Mouse (Mus musculus): ENCODE results near the gene Zeb2.

The Zeb2 gene

DNA sequence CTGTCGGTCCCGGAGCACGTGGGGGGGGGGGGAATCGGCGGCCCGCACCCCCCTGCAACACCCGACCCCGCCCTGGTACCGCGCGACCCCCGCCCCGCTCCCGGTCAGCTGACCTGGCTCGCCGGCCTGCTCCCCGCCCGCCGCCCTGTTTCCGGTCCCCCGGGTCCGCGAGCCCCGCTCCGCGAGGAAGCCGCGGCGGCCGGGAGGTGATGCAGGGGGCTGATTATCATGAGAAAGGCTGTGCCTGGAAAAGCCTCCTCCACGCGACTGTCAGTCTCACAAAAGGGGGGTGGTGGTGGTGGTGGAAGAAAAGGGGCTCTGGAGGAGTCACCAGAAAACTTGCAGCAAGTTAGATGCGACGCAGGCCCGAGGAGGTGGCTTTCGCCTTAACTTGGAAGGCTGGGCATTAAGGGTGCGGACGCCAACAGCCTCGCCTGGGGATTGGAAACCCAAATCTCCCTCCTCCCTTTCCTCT, at the start of gene Zeb2:
Zeb2 (minus strand) TSS at position 309 of the 475 bp plus-strand sequence.
- DNase-seq (ENCODE audit: low read depth, low spot score) = no peak

DNA sequence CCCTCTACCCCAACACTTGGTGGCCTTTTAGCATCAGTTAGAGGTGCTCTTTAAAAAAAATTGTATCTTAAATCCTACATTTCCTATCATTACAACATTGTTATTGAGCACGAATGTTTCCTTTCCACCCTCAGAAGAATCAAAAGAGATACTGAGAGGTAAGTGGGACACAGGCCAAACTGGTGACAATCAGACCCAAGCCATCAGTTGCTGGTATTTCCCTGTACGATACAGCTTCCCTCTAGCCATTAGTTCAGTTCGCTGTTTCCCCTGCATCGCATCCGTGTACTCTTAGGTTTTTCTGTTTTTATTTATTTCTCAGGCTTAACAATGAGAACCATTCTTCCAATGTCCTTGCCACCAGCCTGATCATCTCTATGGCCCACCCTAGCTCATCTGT, 41.6 kb upstream of the Zeb2 start:
- no peak for DNase-seq (ENCODE audit: low read depth, low spot score)

DNA sequence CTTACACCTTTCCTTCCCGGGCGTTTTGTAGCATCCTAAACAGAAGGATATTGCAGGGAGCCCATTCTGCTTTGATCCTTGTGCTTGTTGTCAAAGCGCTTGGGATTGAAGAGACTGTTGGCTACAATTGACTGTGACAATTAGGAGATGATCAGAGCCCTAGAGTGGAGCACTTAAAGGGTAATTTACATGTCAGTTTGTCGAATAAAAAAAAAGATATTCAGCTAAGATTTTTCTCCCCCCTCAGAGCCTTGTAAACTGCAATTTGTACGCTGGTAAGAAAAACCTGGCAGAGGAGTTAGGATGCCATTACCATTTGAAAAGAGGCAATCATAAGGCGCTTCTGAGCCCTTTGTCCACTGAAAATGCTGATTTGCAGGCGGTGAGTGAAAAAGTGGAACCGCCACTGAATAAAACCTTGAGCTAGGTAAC, 41.2 kb upstream of the Zeb2 start:
- DNase-seq (ENCODE audit: low read depth, low spot score) = no peak

DNA sequence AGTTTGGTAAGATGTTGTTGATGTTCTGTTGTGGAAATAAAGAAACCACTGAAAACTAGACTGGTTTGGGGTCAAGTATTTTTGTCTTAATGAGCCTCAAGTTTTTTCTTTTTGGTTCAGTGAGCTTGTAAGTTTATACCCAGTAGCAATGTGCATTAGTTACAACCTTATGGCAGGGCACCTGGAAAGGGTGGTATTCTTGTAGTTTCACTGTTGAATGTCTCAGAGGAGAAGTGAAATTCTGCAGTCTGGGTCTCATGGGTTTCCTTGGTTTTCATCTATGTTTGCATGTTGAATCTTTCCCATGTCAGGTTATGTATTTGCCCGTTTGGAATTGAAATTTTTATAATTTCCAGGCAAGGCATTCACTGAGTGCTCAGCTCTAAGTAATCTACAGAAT, 36.1 kb upstream of the Zeb2 start:
- no peak for DNase-seq (ENCODE audit: low read depth, low spot score)

DNA sequence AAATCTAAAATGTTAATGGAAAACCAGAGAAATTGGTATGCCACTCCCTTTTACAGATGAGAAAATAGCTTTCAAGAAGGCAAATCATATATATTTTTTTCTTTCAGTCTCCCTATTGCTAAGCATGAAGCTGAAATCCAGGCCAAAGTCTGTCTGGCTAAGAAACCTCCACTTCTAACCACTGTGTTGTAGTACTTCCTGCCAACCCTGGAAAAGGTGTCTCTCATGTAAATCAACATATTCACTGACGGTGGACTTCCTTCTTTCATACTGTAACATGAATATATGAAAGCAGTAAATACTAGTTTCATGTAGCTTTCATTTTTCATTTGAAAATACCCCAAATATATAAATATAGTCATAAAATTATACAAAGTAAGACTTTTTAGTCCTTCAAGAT, 26.0 kb upstream of the Zeb2 start:
- DNase-seq (ENCODE audit: low read depth, low spot score) = no peak

DNA sequence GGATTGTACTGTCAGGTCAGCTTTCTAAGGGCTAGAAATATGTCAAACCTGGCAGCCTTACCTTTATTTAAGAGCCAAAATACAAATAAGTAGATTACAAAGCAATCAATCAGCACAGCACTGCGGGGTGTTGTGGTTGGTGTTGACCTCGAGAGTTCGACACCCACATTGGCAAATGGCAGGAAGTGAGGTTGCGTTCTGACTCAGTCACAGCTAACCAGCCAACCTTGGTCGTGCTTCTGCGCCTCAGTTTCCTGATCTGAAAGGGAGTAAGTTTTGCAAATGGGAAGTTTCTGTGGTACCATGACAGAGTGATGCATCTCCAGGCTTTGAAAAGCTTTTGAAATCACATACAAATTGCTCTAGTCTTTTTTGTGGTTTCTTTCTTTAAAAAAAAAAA, 21.7 kb upstream of the Zeb2 start:
- DNase-seq (ENCODE audit: low read depth, low spot score) = no peak

DNA sequence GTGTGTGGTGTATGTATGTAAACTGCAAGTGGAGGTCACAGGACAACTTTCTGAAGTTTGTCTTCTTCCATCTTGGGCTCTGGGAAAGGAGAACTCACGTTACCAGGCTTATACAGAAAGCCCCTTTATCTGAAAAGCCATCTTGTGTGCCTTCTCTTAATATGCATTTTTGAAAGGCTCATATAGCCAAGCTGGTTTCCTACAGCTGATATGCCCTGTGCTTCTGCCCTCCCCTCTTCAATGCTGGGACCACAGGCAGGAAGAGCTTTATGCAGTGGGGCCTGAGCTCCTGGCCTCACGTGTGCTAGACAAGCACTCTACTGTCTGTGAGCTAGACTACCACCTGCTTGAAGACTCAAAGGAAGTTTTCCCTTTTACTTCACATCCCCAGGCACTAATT, 19.6 kb upstream of the Zeb2 start:
- no peak for DNase-seq (ENCODE audit: low read depth, low spot score)

DNA sequence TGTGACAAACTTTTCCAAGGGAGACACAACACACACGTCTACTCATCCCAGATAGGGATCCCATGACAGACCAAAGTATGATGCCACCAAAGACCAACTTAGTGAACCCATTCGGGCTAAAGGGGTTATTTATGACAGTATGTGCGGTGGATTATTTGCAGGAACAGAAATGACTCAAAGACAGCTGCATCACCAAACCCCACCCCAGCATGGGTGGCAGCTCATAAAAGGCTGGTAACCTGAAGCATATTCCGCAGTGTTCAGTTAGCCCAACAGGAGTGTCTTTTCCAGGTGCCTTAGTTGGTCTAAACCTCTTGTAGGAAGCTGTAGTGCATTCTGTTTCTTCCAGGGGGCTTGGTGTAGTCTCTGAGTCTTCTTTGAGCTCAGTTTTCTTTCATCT, 16.0 kb upstream of the Zeb2 start:
- DNase-seq (ENCODE audit: low read depth, low spot score) = no peak

DNA sequence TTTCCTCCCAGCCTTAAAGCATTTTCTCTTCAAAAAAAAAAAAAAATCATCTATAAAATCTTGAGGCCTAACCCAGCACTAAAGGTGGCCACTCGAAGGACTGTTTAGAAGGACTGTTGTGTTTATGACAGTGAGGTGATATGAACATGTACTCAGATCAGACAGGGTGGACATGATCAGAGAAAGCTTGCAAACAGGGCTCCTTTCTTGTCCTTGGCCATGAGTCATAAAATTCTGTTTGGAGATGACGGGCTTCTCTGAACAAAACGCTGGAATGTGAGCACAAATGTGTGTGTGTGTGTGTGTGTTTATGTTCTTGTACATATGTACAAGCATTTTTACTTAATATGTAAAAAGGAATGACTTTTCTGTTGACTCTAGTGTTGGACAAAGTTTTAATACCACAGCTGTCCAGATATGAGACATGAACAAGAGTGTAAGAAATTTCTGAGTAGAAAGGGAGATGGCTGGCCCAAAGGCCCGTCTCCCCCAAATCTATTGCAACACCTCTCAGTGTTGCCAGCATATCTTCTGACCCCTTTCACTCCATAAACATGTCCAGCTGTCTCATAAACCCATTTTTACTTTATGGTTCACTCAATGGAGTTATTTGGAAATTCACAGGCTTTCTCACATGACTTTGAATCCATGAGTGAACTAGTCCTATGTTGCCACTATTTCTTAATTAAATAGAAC, 13.4 kb upstream of the Zeb2 start:
- DNase-seq (ENCODE audit: low read depth, low spot score) = no peak

DNA sequence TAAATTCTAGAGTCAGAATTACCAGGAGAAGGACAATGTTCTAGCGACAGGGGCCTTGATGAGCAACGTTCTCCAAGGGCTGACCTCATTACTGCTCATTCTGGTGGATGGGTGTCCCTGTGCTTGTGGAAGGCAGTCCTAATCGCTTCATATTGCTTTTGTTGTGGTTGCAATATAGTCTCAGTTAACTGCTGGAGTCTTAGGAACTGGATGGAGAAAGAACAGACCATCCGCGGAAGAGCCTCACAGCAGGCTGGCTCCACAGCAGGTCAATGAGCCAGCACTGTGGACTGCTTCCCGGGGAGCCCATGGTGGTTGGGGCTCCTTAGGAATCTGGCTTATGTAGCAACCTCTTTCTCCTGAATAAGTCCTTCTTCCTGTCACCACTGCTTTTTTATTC, 12.4 kb upstream of the Zeb2 start:
- DNase-seq (ENCODE audit: low read depth, low spot score) = no peak

DNA sequence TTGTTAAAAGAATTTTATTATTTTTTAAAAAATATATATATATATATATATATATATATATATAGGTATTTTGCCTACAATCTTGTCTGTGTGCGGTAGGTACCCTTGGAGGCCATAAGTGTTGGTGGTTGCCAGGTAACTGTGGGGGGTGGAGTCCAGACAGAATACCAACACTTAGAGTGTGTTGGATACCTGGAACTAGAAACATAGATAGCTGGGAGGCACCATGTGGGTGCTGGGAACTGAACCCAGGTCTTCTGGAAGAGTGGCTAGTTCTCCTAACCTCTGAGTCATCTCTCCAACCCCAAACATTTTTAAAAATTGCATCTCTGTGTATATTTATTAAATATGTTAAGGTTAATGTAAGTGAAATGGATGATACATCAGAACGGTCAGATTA, 11.5 kb upstream of the Zeb2 start:
- no peak for DNase-seq (ENCODE audit: low read depth, low spot score)

DNA sequence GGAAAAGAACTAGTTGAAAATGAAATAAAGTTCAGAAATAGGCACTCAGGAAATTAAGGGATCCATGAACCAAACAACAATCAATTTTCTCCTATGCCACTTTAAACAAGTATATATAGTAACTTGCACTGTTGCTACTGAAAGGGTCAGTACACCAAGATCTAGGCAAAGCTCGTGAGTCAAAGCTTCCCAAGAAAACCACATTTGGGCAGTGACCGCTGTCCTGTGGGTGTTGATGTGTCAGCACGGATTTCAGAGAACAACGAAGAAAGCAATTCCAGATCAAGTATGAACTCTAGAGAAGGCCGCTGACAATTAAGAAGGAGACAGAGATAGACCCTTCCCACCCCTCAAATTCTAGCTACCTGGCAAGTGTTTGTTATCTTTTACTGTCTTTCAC, 9.2 kb upstream of the Zeb2 start:
- no peak for DNase-seq (ENCODE audit: low read depth, low spot score)

DNA sequence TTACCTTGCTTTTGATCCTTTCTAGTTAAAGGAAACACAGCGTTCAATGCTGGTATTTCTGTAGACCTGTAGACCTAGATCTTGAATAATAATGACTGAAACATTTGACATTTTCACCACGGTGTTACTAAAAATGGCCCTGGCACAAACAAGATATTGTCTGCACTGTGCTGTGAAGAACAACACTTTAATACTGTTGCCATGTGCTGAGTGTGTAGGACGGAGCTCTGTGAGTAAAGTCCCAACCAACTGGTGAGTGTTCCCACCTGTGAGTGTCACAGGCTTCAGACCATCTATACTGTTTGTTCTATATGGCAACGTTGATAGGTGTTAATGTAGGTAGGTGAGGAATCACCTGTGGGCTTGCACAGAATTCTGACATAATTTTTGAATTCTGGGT, 8.0 kb upstream of the Zeb2 start:
- no peak for DNase-seq (ENCODE audit: low read depth, low spot score)

DNA sequence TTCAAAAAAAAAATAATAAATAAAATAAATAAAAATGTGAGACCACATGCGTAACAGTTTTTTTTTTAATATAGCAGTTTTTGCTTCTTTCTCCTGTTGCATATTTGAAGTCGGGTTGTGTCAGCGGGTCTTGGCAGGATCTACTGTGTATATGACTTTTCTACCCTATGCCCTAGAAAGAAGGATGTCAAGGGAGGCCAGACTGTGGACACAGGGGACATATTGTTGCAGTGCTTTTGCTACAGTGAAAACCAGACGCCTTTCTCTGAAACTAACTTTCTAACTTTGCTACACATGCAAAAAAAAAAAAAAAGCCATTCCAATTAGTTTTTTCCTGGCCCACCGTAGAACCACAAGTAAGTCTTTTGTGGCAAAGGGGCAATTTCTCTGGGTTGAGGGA, 6.3 kb upstream of the Zeb2 start:
- DNase-seq (ENCODE audit: low read depth, low spot score) = no peak

DNA sequence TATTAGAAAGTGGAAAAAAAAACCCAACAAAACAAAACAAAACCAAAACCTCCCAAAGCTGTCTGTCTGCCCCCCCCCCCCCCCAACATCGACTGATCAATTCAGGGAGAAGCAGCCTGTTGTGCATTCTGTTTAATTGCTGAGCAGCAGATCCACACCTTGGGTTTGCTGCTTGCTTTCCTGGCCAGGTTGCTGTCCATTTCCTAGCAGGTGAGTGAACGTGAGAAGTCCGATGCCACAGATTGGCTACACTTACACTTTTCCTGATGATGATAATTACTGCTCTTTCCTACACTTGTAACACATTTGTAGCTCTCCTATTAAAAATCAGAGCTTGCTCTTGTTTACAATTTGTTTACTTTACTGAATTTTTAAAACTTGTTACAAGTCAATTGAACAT, 926 bp upstream of the Zeb2 start:
- DNase-seq (ENCODE audit: low read depth, low spot score) = no peak

DNA sequence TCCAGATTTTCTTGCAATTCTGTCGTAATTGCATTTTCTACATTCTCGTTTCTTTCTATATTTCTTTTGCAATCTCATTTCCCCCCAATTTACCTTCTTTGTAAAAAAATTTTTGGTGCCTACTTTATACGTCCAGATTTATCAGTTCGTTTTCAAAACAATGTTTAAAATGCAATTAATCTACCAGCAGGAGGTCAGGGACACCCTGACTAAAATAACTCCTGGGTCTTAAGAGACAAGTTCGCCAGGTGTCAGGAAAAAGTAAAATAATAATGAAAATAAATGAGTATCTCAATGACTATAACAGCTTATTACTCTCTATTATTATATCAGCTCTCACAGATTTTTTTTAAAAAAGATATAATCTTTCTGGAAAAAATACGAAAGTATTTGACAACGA, 397 bp upstream of the Zeb2 start:
- no peak for DNase-seq (ENCODE audit: low read depth, low spot score)

DNA sequence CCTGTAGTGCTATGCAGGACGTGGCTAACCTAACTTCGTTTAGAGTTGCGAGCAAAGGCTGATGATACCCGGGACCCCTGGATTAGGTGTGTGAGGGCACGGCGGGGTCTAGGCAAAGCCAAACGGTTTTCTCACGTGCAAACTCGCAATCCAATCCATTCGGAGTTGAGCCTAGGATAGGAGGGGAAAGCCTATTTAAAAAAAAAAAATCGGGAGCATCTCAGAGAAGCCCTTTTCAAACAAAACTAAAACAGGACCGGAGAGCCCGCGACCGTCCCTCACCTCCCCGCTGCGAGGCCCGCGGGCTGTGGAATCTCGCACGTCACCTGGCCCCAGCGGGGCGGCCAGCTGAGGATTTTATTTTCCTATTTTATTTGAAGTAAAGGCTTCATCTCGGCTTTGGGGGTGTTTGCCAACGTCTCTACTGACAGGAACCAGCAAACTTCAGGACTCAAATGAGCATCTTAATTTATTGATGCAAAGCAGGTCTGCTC, 617 bp downstream of the Zeb2 start:
- DNase-seq (ENCODE audit: low read depth, low spot score) = no peak

DNA sequence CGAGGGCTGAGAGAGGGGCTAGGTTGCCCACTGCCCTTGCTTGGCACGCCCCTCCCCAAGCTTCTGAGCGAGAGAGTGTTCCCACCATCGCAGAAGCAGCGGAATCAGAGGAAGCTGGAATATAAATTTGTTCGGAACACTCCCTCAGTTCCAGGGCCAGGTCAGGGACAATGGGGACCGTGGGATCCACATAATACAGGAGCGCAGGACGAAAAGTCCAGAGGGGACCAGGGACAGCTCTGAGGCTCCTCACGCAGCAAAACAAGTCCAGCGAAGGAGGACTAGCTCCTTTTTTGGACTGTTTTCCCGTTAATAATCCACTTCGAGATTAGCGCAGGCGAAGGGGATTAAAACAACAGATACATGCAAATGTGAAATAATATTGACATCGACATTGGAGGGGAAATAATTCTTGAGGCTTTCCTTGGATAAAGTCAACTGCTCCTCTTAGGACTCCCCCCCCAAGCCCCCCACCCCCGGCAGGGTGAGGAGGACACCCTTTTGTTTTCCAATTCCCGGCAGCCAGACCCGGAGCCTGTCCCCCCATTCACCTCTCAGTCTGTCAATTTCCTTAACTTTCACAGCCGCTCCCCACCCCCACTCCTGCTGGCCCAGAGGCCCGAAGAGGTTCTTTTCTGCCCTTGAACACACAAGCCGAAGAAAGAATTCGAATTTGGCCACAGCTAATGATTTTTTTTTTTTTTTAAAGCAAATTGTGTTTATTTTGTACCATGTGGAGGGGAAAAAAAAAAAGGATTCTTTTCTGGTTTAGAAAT, 1.3 kb downstream of the Zeb2 start:
- DNase-seq (ENCODE audit: low read depth, low spot score) = no peak

DNA sequence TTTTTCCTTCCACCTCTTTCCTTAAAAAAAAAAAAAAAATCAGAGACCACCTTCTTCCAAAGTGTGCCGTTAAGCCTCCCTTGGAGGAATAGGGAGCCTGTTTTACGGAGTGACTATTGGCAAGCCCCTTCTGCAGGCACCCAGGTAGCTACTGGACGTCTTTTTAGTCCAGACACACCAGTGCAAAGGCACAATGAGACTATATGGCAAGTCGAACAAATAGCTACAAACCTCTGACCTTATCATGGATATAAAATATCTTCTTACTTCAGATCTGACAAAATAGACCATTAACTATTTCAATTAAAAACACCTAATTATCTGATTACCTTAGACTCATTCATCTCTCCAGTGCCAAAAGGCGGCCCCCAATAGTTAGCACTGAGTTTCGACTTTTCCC, 2.0 kb downstream of the Zeb2 start:
- DNase-seq (ENCODE audit: low read depth, low spot score) = no peak

DNA sequence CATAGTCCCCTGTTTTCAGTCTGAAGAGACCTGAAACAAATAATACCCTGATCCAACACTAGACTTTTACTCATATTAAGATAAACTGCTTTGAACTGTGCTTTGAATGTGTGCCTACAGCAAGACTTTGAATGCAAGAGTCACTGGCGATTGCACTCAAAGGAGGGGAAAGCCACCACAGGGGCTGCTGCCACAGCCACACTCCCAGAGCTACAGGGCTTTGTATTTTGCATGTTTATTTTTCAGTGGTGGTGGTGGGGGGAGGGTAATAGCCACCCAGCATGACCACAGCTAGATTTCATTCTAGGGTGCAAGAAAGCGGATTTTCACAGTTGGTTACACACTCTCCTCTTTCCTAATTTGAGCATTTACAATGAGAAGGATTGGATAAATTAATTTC, 2.6 kb downstream of the Zeb2 start:
- no peak for DNase-seq (ENCODE audit: low read depth, low spot score)

DNA sequence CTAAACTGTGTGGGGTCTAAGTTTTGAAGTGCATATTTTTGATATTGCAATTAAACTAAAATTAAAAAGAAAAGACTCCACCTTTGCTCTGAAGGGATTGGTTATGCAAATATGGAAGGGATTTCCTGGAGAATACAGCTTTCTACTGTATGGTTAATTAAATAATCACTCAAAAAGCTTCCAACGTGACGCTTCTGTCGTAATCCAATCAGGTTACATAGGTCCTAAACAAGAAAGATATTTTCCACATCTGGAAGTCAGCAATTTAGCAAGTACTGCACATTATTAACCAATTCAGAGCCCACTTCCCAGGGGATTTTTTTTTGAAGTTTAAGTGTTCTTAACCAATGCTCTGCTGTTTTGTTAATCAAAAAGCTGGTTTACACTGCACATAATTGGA, 3.3 kb downstream of the Zeb2 start:
- no peak for DNase-seq (ENCODE audit: low read depth, low spot score)

DNA sequence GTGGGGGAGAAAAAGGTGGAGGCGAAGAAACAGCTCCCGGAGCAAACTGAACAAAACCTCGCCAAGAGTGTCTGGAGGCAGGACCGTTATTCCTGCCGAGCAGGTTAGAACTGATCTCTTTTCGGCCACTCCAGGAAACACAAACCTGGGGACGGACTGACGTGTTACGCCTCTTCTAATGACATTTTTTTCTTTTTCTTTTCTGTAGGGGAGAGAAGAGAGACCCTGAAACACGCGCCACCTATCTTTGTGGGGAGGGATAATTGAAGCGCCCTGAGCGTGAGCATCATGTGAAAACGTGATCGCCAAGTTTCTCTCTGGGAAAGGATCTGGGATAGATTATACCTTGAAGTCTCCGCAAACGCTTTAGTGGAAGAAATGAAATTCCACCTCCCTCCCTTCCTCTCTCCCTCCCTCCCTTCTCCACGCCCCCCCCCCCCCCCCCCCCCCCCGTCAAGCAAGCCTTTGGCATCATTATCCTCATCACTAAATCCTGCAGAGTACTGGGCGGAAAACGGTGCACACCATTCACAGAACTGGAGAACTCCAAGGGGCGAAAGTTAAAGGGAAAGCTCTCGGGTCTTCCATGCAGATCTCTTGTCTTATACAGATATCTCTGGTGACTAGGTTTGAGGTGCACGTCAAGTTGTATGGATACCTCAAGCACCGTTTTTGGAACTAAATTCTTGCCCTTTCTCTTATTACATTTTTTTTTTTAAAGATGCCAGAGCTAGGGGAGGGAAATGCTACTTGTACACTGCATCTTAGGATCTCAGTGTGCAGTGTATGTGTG, 4.1 kb downstream of the Zeb2 start:
- DNase-seq (ENCODE audit: low read depth, low spot score) = no peak
